Mouse (Mus musculus): ENCODE results near the gene Adcy3. TPM values are rescaled to one million over a fixed set of nuclear protein-coding genes. Genes with fewer than 3 reads are reported as not detected.

Adcy3 gene
- polyA plus RNA-seq, 1 experiment from 2014 or later, result 18.0 TPM

GRCm38 (mm10) chr12:4158179-4158578 lies 25.3 kb downstream of the Adcy3 start:
- no peak for ATAC-seq (ENCODE audit: low FRiP score)
- no peaks in the 10 kb centered on the region for H3K4me1 ChIP-seq
- H3K27ac ChIP-seq (replicated peaks), result no peak overlapping the region
- no peaks in the 10 kb centered on the region for H3K27me3 ChIP-seq (replicated peaks)
- H3K9ac ChIP-seq (replicated peaks), result no peak overlapping the region
- H3K4me3 ChIP-seq (replicated peaks), result no peak overlapping the region
- no peak overlapping the region for H3K4me2 ChIP-seq
- H3K36me3 ChIP-seq, result no peaks in the 10 kb centered on the region
- WGBS, result 95% methylated on average over 3 of the region's 3 CpGs
- H3K9me3 ChIP-seq (replicated peaks), result no peaks in the 10 kb centered on the region

GRCm38 (mm10) chr12:4158868-4159632 lies 26.1 kb downstream of the Adcy3 start:
- Histone ChIP-seq H3K27me3 (replicated peaks) (no peaks in the 10 kb centered on the region), H3K36me3 (no peaks in the 10 kb centered on the region), H3K4me2 (no peak overlapping the region), H3K9me3 (replicated peaks) (no peaks in the 10 kb centered on the region), H3K9ac (replicated peaks) (no peak overlapping the region), H3K4me1 (no peaks in the 10 kb centered on the region), H3K27ac (replicated peaks) (no peak overlapping the region), H3K4me3 (replicated peaks) (no peak overlapping the region)
- no peak for ATAC-seq (ENCODE audit: low FRiP score)
- 91% methylated on average over 7 of the region's 7 CpGs for WGBS

GRCm38 (mm10) chr12:4160322-4160721 lies 27.4 kb downstream of the Adcy3 start:
- H3K27me3 ChIP-seq (replicated peaks), result no peaks in the 10 kb centered on the region
- ATAC-seq (ENCODE audit: low FRiP score), result no peak
- H3K27ac ChIP-seq (replicated peaks), result no peak overlapping the region
- no peak overlapping the region for H3K4me2 ChIP-seq
- 72% methylated on average over 7 of the region's 7 CpGs for WGBS
- no peaks in the 10 kb centered on the region for H3K9me3 ChIP-seq (replicated peaks)
- no peak overlapping the region for H3K9ac ChIP-seq (replicated peaks)
- no peaks in the 10 kb centered on the region for H3K4me1 ChIP-seq
- H3K36me3 ChIP-seq, result no peaks in the 10 kb centered on the region
- H3K4me3 ChIP-seq (replicated peaks), result no peak overlapping the region

GRCm38 (mm10) chr12:4162886-4163285 lies 30.0 kb downstream of the Adcy3 start:
- Histone ChIP-seq H3K27me3 (replicated peaks) (no peaks in the 10 kb centered on the region), H3K36me3 (no peaks in the 10 kb centered on the region), H3K4me1 (no peaks in the 10 kb centered on the region), H3K9me3 (replicated peaks) (no peaks in the 10 kb centered on the region), H3K9ac (replicated peaks) (no peak overlapping the region), H3K4me2 (no peak overlapping the region), H3K27ac (replicated peaks) (no peak overlapping the region), H3K4me3 (replicated peaks) (no peak overlapping the region)
- WGBS, result 34% methylated on average over 2 of the region's 2 CpGs
- ATAC-seq (ENCODE audit: low FRiP score), result no peak

- no peak for ATAC-seq (ENCODE audit: low FRiP score)
- 73% methylated on average over 3 of the region's 3 CpGs for WGBS
- no peak overlapping the region for H3K9ac ChIP-seq (replicated peaks)
Measured at GRCm38 (mm10) chr12:4166970-4167369, 34.1 kb downstream of the Adcy3 start.

GRCm38 (mm10) chr12:4169058-4169457 lies 36.2 kb downstream of the Adcy3 start:
- no peaks in the 10 kb centered on the region for H3K9me3 ChIP-seq (replicated peaks)
- no peaks in the 10 kb centered on the region for H3K36me3 ChIP-seq
- no peaks in the 10 kb centered on the region for H3K27me3 ChIP-seq (replicated peaks)
- no peak overlapping the region for H3K9ac ChIP-seq (replicated peaks)
- H3K4me3 ChIP-seq (replicated peaks), result no peak overlapping the region
- H3K4me2 ChIP-seq, result no peak overlapping the region
- ATAC-seq (ENCODE audit: low FRiP score), result no peak
- 96% methylated on average over 1 of the region's 1 CpGs for whole genome bisulfite sequencing
- H3K4me1 ChIP-seq, result 0 out of 2 replicates have a peak, but pooled peaks cover 5% of the 10 kb centered on the region
- no peak overlapping the region for H3K27ac ChIP-seq (replicated peaks)

More at GRCm38 (mm10) chr12:4166970-4167369, 34.1 kb downstream of the Adcy3 start:
- Histone ChIP-seq H3K4me3 (replicated peaks) (no peak overlapping the region), H3K9me3 (replicated peaks) (no peaks in the 10 kb centered on the region), H3K36me3 (no peaks in the 10 kb centered on the region), H3K4me1 (0 out of 2 replicates have a peak, but pooled peaks cover 5% of the 10 kb centered on the region), H3K4me2 (no peak overlapping the region), H3K27ac (replicated peaks) (no peak overlapping the region), H3K27me3 (replicated peaks) (no peaks in the 10 kb centered on the region)

- Histone ChIP-seq H3K36me3 (no peaks in the 10 kb centered on the region), H3K27me3 (replicated peaks) (no peaks in the 10 kb centered on the region), H3K9ac (replicated peaks) (no peak overlapping the region), H3K4me1 (0 out of 2 replicates have a peak, but pooled peaks cover 5% of the 10 kb centered on the region), H3K27ac (replicated peaks) (no peak overlapping the region), H3K9me3 (replicated peaks) (no peaks in the 10 kb centered on the region), H3K4me3 (replicated peaks) (no peak overlapping the region), H3K4me2 (no peak overlapping the region)
- no peak for ATAC-seq (ENCODE audit: low FRiP score)
- 78% methylated on average over 5 of the region's 5 CpGs for WGBS
Measured at GRCm38 (mm10) chr12:4169622-4170021, 36.7 kb downstream of the Adcy3 start.

- H3K9me3 ChIP-seq (replicated peaks), result no peaks in the 10 kb centered on the region
- WGBS, result 90% methylated on average over 15 of the region's 15 CpGs
- H3K4me2 ChIP-seq, result no peak overlapping the region
- H3K27ac ChIP-seq (replicated peaks), result no peak overlapping the region
- 0 out of 2 replicates have a peak, but pooled peaks cover 5% of the 10 kb centered on the region for H3K4me1 ChIP-seq
- H3K4me3 ChIP-seq (replicated peaks), result no peak overlapping the region
- H3K27me3 ChIP-seq (replicated peaks), result no peaks in the 10 kb centered on the region
- H3K9ac ChIP-seq (replicated peaks), result no peak overlapping the region
- no peak for ATAC-seq (ENCODE audit: low FRiP score)
- H3K36me3 ChIP-seq, result no peaks in the 10 kb centered on the region
Measured at GRCm38 (mm10) chr12:4173108-4173790, 40.3 kb downstream of the Adcy3 start.

GRCm38 (mm10) chr12:4178839-4179238 lies 45.9 kb downstream of the Adcy3 start:
- H3K36me3 ChIP-seq, result no peaks in the 10 kb centered on the region
- 33% methylated on average over 5 of the region's 5 CpGs for WGBS
- ATAC-seq (ENCODE audit: low FRiP score), result no peak
- H3K9me3 ChIP-seq (replicated peaks), result no peaks in the 10 kb centered on the region
- H3K4me1 ChIP-seq, result peaks cover 4% of the 10 kb centered on the region; the same call in 1 of the 2 replicates
- H3K27me3 ChIP-seq (replicated peaks), result no peaks in the 10 kb centered on the region
- no peak overlapping the region for H3K9ac ChIP-seq (replicated peaks)
- H3K4me3 ChIP-seq (replicated peaks), result no peak overlapping the region
- H3K4me2 ChIP-seq, result no peak overlapping the region
- no peak overlapping the region for H3K27ac ChIP-seq (replicated peaks)

- ATAC-seq (ENCODE audit: low FRiP score), result no peak
- WGBS, result 83% methylated on average over 6 of the region's 6 CpGs
Measured at GRCm38 (mm10) chr12:4179671-4180233, 46.8 kb downstream of the Adcy3 start.

GRCm38 (mm10) chr12:4180507-4180906 lies 47.6 kb downstream of the Adcy3 start:
- peaks cover 4% of the 10 kb centered on the region; the same call in 1 of the 2 replicates for H3K4me1 ChIP-seq
- H3K9ac ChIP-seq (replicated peaks), result no peak overlapping the region
- no peak overlapping the region for H3K4me3 ChIP-seq (replicated peaks)
- H3K36me3 ChIP-seq, result no peaks in the 10 kb centered on the region
- H3K9me3 ChIP-seq (replicated peaks), result no peaks in the 10 kb centered on the region
- WGBS, result 56% methylated on average over 3 of the region's 3 CpGs
- H3K27ac ChIP-seq (replicated peaks), result no peak overlapping the region
- H3K27me3 ChIP-seq (replicated peaks), result no peaks in the 10 kb centered on the region
- no peak overlapping the region for H3K4me2 ChIP-seq
- no peak for ATAC-seq (ENCODE audit: low FRiP score)

More at GRCm38 (mm10) chr12:4179671-4180233, 46.8 kb downstream of the Adcy3 start:
- Histone ChIP-seq H3K27ac (replicated peaks) (no peak overlapping the region), H3K4me3 (replicated peaks) (no peak overlapping the region), H3K9ac (replicated peaks) (no peak overlapping the region), H3K36me3 (no peaks in the 10 kb centered on the region), H3K27me3 (replicated peaks) (no peaks in the 10 kb centered on the region), H3K4me2 (no peak overlapping the region), H3K4me1 (peaks cover 4% of the 10 kb centered on the region; the same call in 1 of the 2 replicates), H3K9me3 (replicated peaks) (no peaks in the 10 kb centered on the region)

Data from neural tube, embryonic 15.5 days (tissue).